Mouse (Mus musculus): Measurements from ENCODE around the gene Aph1c. TPM values are rescaled to one million over a fixed set of nuclear protein-coding genes. Genes with fewer than 3 reads are reported as not detected.
A peak's percentile ranks its signal among the peaks of the same experiment; 100 is the strongest.

Gene Aph1c
- polyA plus RNA-seq, 1 experiment from 2014 or later, result 1.7 TPM

GRCm38 (mm10) chr9:66864708-66865107, 30.2 kb upstream of the Aph1c start:
- Histone ChIP-seq H3K9ac (replicated peaks) (no peak overlapping the region), H3K36me3 (0 out of 2 replicates have a peak, but pooled peaks cover 4% of the 10 kb centered on the region), H3K27me3 (no peaks in the 10 kb centered on the region), H3K4me3 (no peak overlapping the region), H3K4me1 (peaks cover 34% of the 10 kb centered on the region), H3K9me3 (no peaks in the 10 kb centered on the region), H3K27ac (replicated peaks) (peak overlapping the region; percentile 64), H3K4me2 (replicated peaks) (no peak overlapping the region)
- 41% methylated on average over 3 of the region's 3 CpGs for WGBS
- ATAC-seq (replicated peaks), result no peak

- no peak overlapping the region for H3K4me2 ChIP-seq (replicated peaks)
- WGBS, result 8% methylated on average over 3 of the region's 3 CpGs
Observed at GRCm38 (mm10) chr9:66863456-66863855, 28.9 kb upstream of the Aph1c start.

GRCm38 (mm10) chr9:66862202-66862601, 27.7 kb upstream of the Aph1c start:
- Histone ChIP-seq H3K4me3 (no peak overlapping the region), H3K36me3 (peaks cover 20% of the 10 kb centered on the region), H3K9me3 (no peaks in the 10 kb centered on the region), H3K9ac (replicated peaks) (no peak overlapping the region; the same call in 1 of the 2 replicates), H3K27ac (replicated peaks) (peak overlapping the region; percentile 14; the same call in 1 of the 2 replicates), H3K4me2 (replicated peaks) (no peak overlapping the region), H3K27me3 (no peaks in the 10 kb centered on the region), H3K4me1 (peaks cover 34% of the 10 kb centered on the region)
- ATAC-seq (replicated peaks), result no peak
- WGBS, result 83% methylated on average over 4 of the region's 4 CpGs

More at GRCm38 (mm10) chr9:66863456-66863855, 28.9 kb upstream of the Aph1c start:
- H3K27me3 ChIP-seq, result no peaks in the 10 kb centered on the region
- H3K27ac ChIP-seq (replicated peaks), result peak overlapping the region; percentile 64
- peaks cover 12% of the 10 kb centered on the region; the same call in 1 of the 2 replicates for H3K36me3 ChIP-seq
- H3K9ac ChIP-seq (replicated peaks), result no peak overlapping the region
- no peak for ATAC-seq (replicated peaks)
- no peaks in the 10 kb centered on the region for H3K9me3 ChIP-seq
- H3K4me3 ChIP-seq, result no peak overlapping the region
- H3K4me1 ChIP-seq, result peaks cover 34% of the 10 kb centered on the region

- Histone ChIP-seq H3K9ac (replicated peaks) (no peak overlapping the region), H3K4me3 (no peak overlapping the region), H3K9me3 (no peaks in the 10 kb centered on the region), H3K36me3 (peaks cover 20% of the 10 kb centered on the region), H3K27ac (replicated peaks) (peak overlapping the region; percentile 47), H3K4me2 (replicated peaks) (no peak overlapping the region), H3K27me3 (no peaks in the 10 kb centered on the region), H3K4me1 (peaks cover 34% of the 10 kb centered on the region)
- WGBS, result 33% methylated on average over 5 of the region's 5 CpGs
- ATAC-seq (replicated peaks), result peak; percentile 51; the same call in 1 of the 2 replicates
Observed at GRCm38 (mm10) chr9:66861104-66861767, 26.7 kb upstream of the Aph1c start.

- no peak overlapping the region for H3K9ac ChIP-seq (replicated peaks)
- H3K36me3 ChIP-seq, result peaks cover 20% of the 10 kb centered on the region
- WGBS, result 94% methylated on average over 5 of the region's 5 CpGs
- no peak overlapping the region for H3K27ac ChIP-seq (replicated peaks)
- H3K4me3 ChIP-seq, result no peak overlapping the region
- no peak overlapping the region for H3K4me2 ChIP-seq (replicated peaks)
- H3K9me3 ChIP-seq, result no peaks in the 10 kb centered on the region
- H3K4me1 ChIP-seq, result peaks cover 28% of the 10 kb centered on the region
- no peak for ATAC-seq (replicated peaks)
- no peaks in the 10 kb centered on the region for H3K27me3 ChIP-seq
Observed at GRCm38 (mm10) chr9:66859523-66859922, 25.0 kb upstream of the Aph1c start.

- ATAC-seq (replicated peaks), result no peak
Observed at GRCm38 (mm10) chr9:66855865-66856264, 21.3 kb upstream of the Aph1c start.

GRCm38 (mm10) chr9:66852592-66852991, 18.1 kb upstream of the Aph1c start:
- no peaks in the 10 kb centered on the region for H3K9me3 ChIP-seq
- peaks cover 13% of the 10 kb centered on the region for H3K36me3 ChIP-seq
- H3K27ac ChIP-seq (replicated peaks), result no peak overlapping the region
- no peaks in the 10 kb centered on the region for H3K27me3 ChIP-seq
- no peak for ATAC-seq (replicated peaks)
- H3K4me1 ChIP-seq, result no peaks in the 10 kb centered on the region
- no peak overlapping the region for H3K4me3 ChIP-seq
- no peak overlapping the region for H3K9ac ChIP-seq (replicated peaks)
- 22% methylated on average over 6 of the region's 6 CpGs for WGBS
- H3K4me2 ChIP-seq (replicated peaks), result no peak overlapping the region

More at GRCm38 (mm10) chr9:66855865-66856264, 21.3 kb upstream of the Aph1c start:
- H3K36me3 ChIP-seq, result peaks cover 23% of the 10 kb centered on the region
- no peaks in the 10 kb centered on the region for H3K27me3 ChIP-seq
- H3K9ac ChIP-seq (replicated peaks), result no peak overlapping the region
- no peak overlapping the region for H3K27ac ChIP-seq (replicated peaks)
- H3K4me2 ChIP-seq (replicated peaks), result no peak overlapping the region
- 87% methylated on average over 7 of the region's 7 CpGs for WGBS
- peaks cover 5% of the 10 kb centered on the region for H3K4me1 ChIP-seq
- H3K4me3 ChIP-seq, result no peak overlapping the region
- no peaks in the 10 kb centered on the region for H3K9me3 ChIP-seq

- no peak for ATAC-seq (replicated peaks)
- H3K4me3 ChIP-seq, result no peak overlapping the region
- no peak overlapping the region for H3K4me2 ChIP-seq (replicated peaks)
- no peak overlapping the region for H3K27ac ChIP-seq (replicated peaks)
- H3K4me1 ChIP-seq, result no peaks in the 10 kb centered on the region
- no peaks in the 10 kb centered on the region for H3K9me3 ChIP-seq
- WGBS, result 89% methylated on average over 5 of the region's 5 CpGs
- peaks cover 28% of the 10 kb centered on the region for H3K36me3 ChIP-seq
- H3K9ac ChIP-seq (replicated peaks), result no peak overlapping the region
- no peaks in the 10 kb centered on the region for H3K27me3 ChIP-seq
Observed at GRCm38 (mm10) chr9:66850966-66851365, 16.4 kb upstream of the Aph1c start.

GRCm38 (mm10) chr9:66846822-66847221, 12.3 kb upstream of the Aph1c start:
- no peak overlapping the region for H3K27ac ChIP-seq (replicated peaks)
- H3K36me3 ChIP-seq, result peaks cover 28% of the 10 kb centered on the region
- ATAC-seq (replicated peaks), result no peak
- H3K4me3 ChIP-seq, result no peak overlapping the region
- no peak overlapping the region for H3K4me2 ChIP-seq (replicated peaks)
- no peaks in the 10 kb centered on the region for H3K27me3 ChIP-seq
- no peaks in the 10 kb centered on the region for H3K4me1 ChIP-seq
- no peak overlapping the region for H3K9ac ChIP-seq (replicated peaks)
- 96% methylated on average over 5 of the region's 5 CpGs for WGBS
- H3K9me3 ChIP-seq, result no peaks in the 10 kb centered on the region

- Histone ChIP-seq H3K4me2 (replicated peaks) (peak overlapping the region; percentile 95), H3K36me3 (no peaks in the 10 kb centered on the region), H3K27me3 (no peaks in the 10 kb centered on the region), H3K4me3 (peak overlapping the region; percentile 66), H3K4me1 (peaks cover 12% of the 10 kb centered on the region), H3K9me3 (no peaks in the 10 kb centered on the region), H3K27ac (replicated peaks) (0 out of 2 replicates have a peak overlapping the region, but pooled peaks have one; percentile 16), H3K9ac (replicated peaks) (peak overlapping the region; percentile 46)
- WGBS, result under 1% methylated on average over 24 of the region's 24 CpGs
- peak; percentile 86 for ATAC-seq (replicated peaks)
Observed at GRCm38 (mm10) chr9:66835097-66835480, 563 bp upstream of the Aph1c start.

GRCm38 (mm10) chr9:66833851-66834250, 675 bp downstream of the Aph1c start:
- H3K27me3 ChIP-seq, result no peaks in the 10 kb centered on the region
- no peak overlapping the region for H3K27ac ChIP-seq (replicated peaks)
- no peaks in the 10 kb centered on the region for H3K36me3 ChIP-seq
- H3K4me3 ChIP-seq, result peak overlapping the region; percentile 66
- H3K4me2 ChIP-seq (replicated peaks), result peak overlapping the region; percentile 95
- 19% methylated on average over 7 of the region's 7 CpGs for WGBS
- peak overlapping the region; percentile 50 for H3K9ac ChIP-seq (replicated peaks)
- H3K4me1 ChIP-seq, result peaks cover 12% of the 10 kb centered on the region
- ATAC-seq (replicated peaks), result no peak
- no peaks in the 10 kb centered on the region for H3K9me3 ChIP-seq

GRCm38 (mm10) chr9:66832366-66832908, 2.1 kb downstream of the Aph1c start:
- Histone ChIP-seq H3K4me2 (replicated peaks) (no peak overlapping the region), H3K9me3 (no peaks in the 10 kb centered on the region), H3K4me1 (peaks cover 12% of the 10 kb centered on the region), H3K27ac (replicated peaks) (no peak overlapping the region), H3K36me3 (no peaks in the 10 kb centered on the region), H3K9ac (replicated peaks) (no peak overlapping the region), H3K27me3 (no peaks in the 10 kb centered on the region), H3K4me3 (no peak overlapping the region)
- WGBS, result 76% methylated on average over 4 of the region's 4 CpGs
- ATAC-seq (replicated peaks), result no peak

Data from forebrain, embryonic 15.5 days (tissue).